8 mouse cellular contexts compared by ENCODE assay signal in genomic region chr7:127768346-127768996, GRCm38 (mm10). TPM values are rescaled to one million over a fixed set of nuclear protein-coding genes. Genes with fewer than 3 reads are reported as not detected.
DNase-seq lines count a peak whose midpoint lies in the region; ATAC-seq and TF ChIP-seq lines count a peak whose summit lies in the region.

No protein-coding gene starts in this region.

- no peak for TF ChIP-seq POLR2A in thymus, adult 2 months (IDR thresholded peaks at IDR 0.05; ENCODE audit: control insufficient read depth, extremely low read depth, insufficient read depth, low read length, poor library complexity)

- no peak for DNase-seq in heart, embryonic 10.5 days (ENCODE audit: low spot score)
- no peak for DNase-seq in heart, adult 8-10 months (ENCODE audit: low spot score)
- DNase-seq in thymus, adult 2 months: peak; percentile 36
- DNase-seq in thymus, adult 18-20 months: no peak
- peak; percentile 45 for DNase-seq in induced T-regulatory cell, adult 2 months (ENCODE audit: low read depth)
- DNase-seq in frontal cortex, postnatal 14 days (ENCODE audit: low spot score in 2 of 2): no peak
- no peak for DNase-seq in urinary bladder, postnatal 14 days (ENCODE audit: low spot score)

- ATAC-seq in midbrain, embryonic 15.5 days (replicated peaks): no peak; the same call in 1 of the 2 replicates

- H3K9ac ChIP-seq in midbrain, embryonic 15.5 days: no peak overlapping the region

- peak overlapping the region; percentile 73 for H3K4me3 ChIP-seq in heart, embryonic 10.5 days
- H3K4me3 ChIP-seq in thymus, adult 2 months (ENCODE audit: control insufficient read depth, insufficient read depth, low read length): no peak overlapping the region
- H3K4me3 ChIP-seq in midbrain, embryonic 15.5 days: peak overlapping the region; percentile 39; the same call in 1 of the 2 replicates

- H3K9me3 ChIP-seq in heart, embryonic 10.5 days: no peaks in the 10 kb centered on the region
- H3K9me3 ChIP-seq in midbrain, embryonic 15.5 days: no peaks in the 10 kb centered on the region

- H3K4me2 ChIP-seq in midbrain, embryonic 15.5 days: peak overlapping the region; percentile 68; the same call in 1 of the 2 replicates

- H3K4me1 ChIP-seq in heart, embryonic 10.5 days: peaks cover 39% of the 10 kb centered on the region
- H3K4me1 ChIP-seq in thymus, adult 2 months (replicated peaks; ENCODE audit: control insufficient read depth, insufficient read depth, low read length): peaks cover 29% of the 10 kb centered on the region
- peaks cover 29% of the 10 kb centered on the region for H3K4me1 ChIP-seq in midbrain, embryonic 15.5 days

- H3K27me3 ChIP-seq in heart, embryonic 10.5 days (ENCODE audit: insufficient read depth, poor library complexity, severe bottlenecking): peaks cover 24% of the 10 kb centered on the region; the same call in 1 of the 2 replicates
- H3K27me3 ChIP-seq in thymus, adult 2 months (ENCODE audit: control insufficient read depth, insufficient read depth, low read length): no peaks in the 10 kb centered on the region
- no peaks in the 10 kb centered on the region for H3K27me3 ChIP-seq in midbrain, embryonic 15.5 days (replicated peaks)

- H3K27ac ChIP-seq in heart, embryonic 10.5 days: peak overlapping the region; percentile 91
- no peak overlapping the region for H3K27ac ChIP-seq in thymus, adult 2 months (ENCODE audit: control insufficient read depth, insufficient read depth, low read length)
- peak overlapping the region; percentile 27; the same call in 1 of the 2 replicates for H3K27ac ChIP-seq in midbrain, embryonic 15.5 days

- H3K36me3 ChIP-seq in heart, embryonic 10.5 days: peaks cover 42% of the 10 kb centered on the region
- peaks cover 2% of the 10 kb centered on the region; the same call in 1 of the 2 replicates for H3K36me3 ChIP-seq in thymus, adult 2 months (ENCODE audit: control insufficient read depth, insufficient read depth, low read length)
- H3K36me3 ChIP-seq in midbrain, embryonic 15.5 days (replicated peaks): peaks cover 44% of the 10 kb centered on the region

- no peak for TF ChIP-seq CTCF in thymus, adult 2 months (IDR thresholded peaks at IDR 0.05; ENCODE audit: borderline replicate concordance, control insufficient read depth, extremely low read depth, insufficient read depth, low read length, poor library complexity)

- 54% methylated on average over 13 of the region's 13 CpGs for WGBS in heart, embryonic 10.5 days
- 74% methylated on average over 13 of the region's 13 CpGs for WGBS in thymus, adult 2 months
- WGBS in midbrain, embryonic 15.5 days: 43% methylated on average over 13 of the region's 13 CpGs

RNA-seq across cellular contexts. Expression of gene Orai3, which starts 1.1 kb away (rescaled TPM):
- 12.9 and 19.8 TPM in 2 replicates for polyA plus RNA-seq in heart, embryonic 10.5 days (2016; fragmentation: Nextera tagmentation; extraction: Ambion mirVana)
- total RNA-seq in heart, adult 8-10 months (2022): 10 to 100 TPM; 20.0 to 26.6 (median 24.7) TPM
- 23.8 and 27.0 TPM in 2 replicates for polyA plus RNA-seq in thymus, adult 2 months (2012; rRNA removed)
- 8.1 and 9.8 TPM in 2 replicates for polyA plus RNA-seq in midbrain, embryonic 15.5 days (2015; fragmentation: Nextera tagmentation; extraction: Ambion mirVana)

RNA-seq across cellular contexts. Expression of gene Setd1a, which starts 8.0 kb away (rescaled TPM):
- 13.2 and 23.7 TPM in 2 replicates for polyA plus RNA-seq in heart, embryonic 10.5 days (2016; fragmentation: Nextera tagmentation; extraction: Ambion mirVana)
- total RNA-seq in heart, adult 8-10 months (2022): 10 to 100 TPM; 15.4 to 23.1 (median 17.9) TPM
- 29.9 and 36.7 TPM in 2 replicates for polyA plus RNA-seq in thymus, adult 2 months (2012; rRNA removed)
- polyA plus RNA-seq in midbrain, embryonic 15.5 days (2015; fragmentation: Nextera tagmentation; extraction: Ambion mirVana): 21.5 and 21.6 TPM in 2 replicates

RNA-seq across cellular contexts. Expression of gene Gm49388, which starts 16.9 kb away (rescaled TPM):
- not detected in 2 replicates for polyA plus RNA-seq in heart, embryonic 10.5 days (2016; fragmentation: Nextera tagmentation; extraction: Ambion mirVana)
- 1 to 10 TPM; 1.9 to 3.3 (median 2.7) TPM for total RNA-seq in heart, adult 8-10 months (2022)
- not detected in 2 replicates for polyA plus RNA-seq in thymus, adult 2 months (2012; rRNA removed)
- not detected in 2 replicates for polyA plus RNA-seq in midbrain, embryonic 15.5 days (2015; fragmentation: Nextera tagmentation; extraction: Ambion mirVana)

RNA-seq across cellular contexts. Expression of gene Fbxl19, which starts 24.1 kb away (rescaled TPM):
- 3.4 and 4.8 TPM in 2 replicates for polyA plus RNA-seq in heart, embryonic 10.5 days (2016; fragmentation: Nextera tagmentation; extraction: Ambion mirVana)
- total RNA-seq in heart, adult 8-10 months (2022): 1 to 10 TPM; 1.9 to 4.9 (median 3.2) TPM
- 38.9 and 43.7 TPM in 2 replicates for polyA plus RNA-seq in thymus, adult 2 months (2012; rRNA removed)
- 10.8 and 12.1 TPM in 2 replicates for polyA plus RNA-seq in midbrain, embryonic 15.5 days (2015; fragmentation: Nextera tagmentation; extraction: Ambion mirVana)

RNA-seq across cellular contexts. Expression of gene Hsd3b7, which starts 31.9 kb away (rescaled TPM):
- polyA plus RNA-seq in heart, embryonic 10.5 days (2016; fragmentation: Nextera tagmentation; extraction: Ambion mirVana): 14.9 and 17.1 TPM in 2 replicates
- 10 to 100 TPM; 11.8 to 14.5 (median 12.7) TPM for total RNA-seq in heart, adult 8-10 months (2022)
- 25.9 and 30.1 TPM in 2 replicates for polyA plus RNA-seq in thymus, adult 2 months (2012; rRNA removed)
- polyA plus RNA-seq in midbrain, embryonic 15.5 days (2015; fragmentation: Nextera tagmentation; extraction: Ambion mirVana): 8.9 and 10.2 TPM in 2 replicates

Comparison
In these comparisons a context has a peak if more than half of its experiments do, and no peak if none do; other contexts are left out.
1. DNase-seq: peak in thymus, adult 2 months (single experiment) and induced T-regulatory cell, adult 2 months (single experiment); none in heart, embryonic 10.5 days (single experiment), heart, adult 8-10 months (single experiment), thymus, adult 18-20 months (0 of 2), frontal cortex, postnatal 14 days (0 of 2) and urinary bladder, postnatal 14 days (single experiment).